Mouse (Mus musculus) mammary gland, adult 2 months (tissue): ENCODE measurements around the gene Acp6. TPM values are rescaled to one million over a fixed set of nuclear protein-coding genes. Genes with fewer than 3 reads are reported as not detected.

Source experiments
- polyA plus RNA-seq: library from polyadenylated mRNA; depleted of rRNA; stranded (reverse); fragments of >200 nt; gene quantifications from 2 replicates; pipeline ENCODE4 v1.2.3, GENCODE M21; 2012; ENCODE audit warnings: low replicate concordance; rRNA removed

The Acp6 gene
- 44.3 and 50.9 TPM in 2 replicates for polyA plus RNA-seq

DNA sequence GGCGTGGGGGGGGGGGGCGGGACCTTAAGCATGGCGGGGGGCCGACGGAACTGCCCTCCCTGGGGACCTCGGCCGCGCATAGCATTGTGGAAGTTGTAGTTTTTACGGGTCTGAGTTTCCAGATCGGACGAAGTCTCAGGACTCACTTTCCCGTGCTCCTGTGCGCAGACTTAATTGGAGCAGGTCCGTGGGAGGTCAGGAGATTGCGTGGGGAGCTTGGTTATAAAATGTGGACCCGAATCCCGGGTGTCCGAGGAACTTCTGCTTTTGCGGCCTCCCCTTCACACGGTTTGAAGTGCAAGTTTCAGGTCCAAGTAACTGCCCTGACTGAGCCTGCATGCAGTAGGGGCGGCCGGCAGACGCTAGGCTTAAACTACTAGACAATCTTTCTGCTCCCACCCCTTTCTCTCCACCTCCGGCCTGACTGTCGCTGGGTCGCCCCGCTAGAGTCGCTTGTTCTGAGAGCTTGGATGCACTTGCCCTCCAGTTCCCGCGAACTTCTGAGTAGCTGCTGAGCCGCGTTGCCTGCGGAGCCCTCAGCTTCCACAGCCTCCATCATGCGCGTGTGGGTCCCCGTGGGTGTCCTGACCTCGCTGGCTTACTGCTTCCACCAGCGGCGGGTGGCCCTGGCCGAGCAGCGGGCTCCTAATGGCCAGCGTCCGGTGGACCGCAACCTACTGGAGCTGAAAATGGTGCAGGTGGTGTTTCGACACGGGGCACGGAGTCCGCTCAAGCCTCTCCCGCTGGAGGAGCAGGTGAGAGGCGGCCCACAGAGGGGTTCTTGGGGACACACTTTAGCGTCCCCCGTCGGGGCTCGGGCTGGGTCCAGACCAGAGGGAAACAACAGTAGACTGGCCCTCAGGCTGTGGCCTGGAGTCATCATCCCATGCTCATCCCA is at the start of gene Acp6:
Acp6 (plus strand) TSS at position 167 of the 898 bp plus-strand sequence.

Other genes starting within 250 kb of the Acp6 start
- gene Gja8, start 232.8 kb upstream of the Acp6 start, polyA plus RNA-seq, result not detected in 2 replicates
- gene Bcl9, start 139.1 kb downstream of the Acp6 start, polyA plus RNA-seq, result 13.6 and 14.6 TPM in 2 replicates